Mouse (Mus musculus) adrenal gland, postnatal 25 days (tissue): ENCODE data around the gene Fabp6. TPM values are rescaled to one million over a fixed set of nuclear protein-coding genes. Genes with fewer than 3 reads are reported as not detected.

Experiments used
- DNase-seq: peaks from one replicate; pipeline ENCODE4 v3.0.0; 2021; ENCODE audit warnings: mixed read lengths
- total RNA-seq: library from RNA; stranded (reverse); gene quantifications from 2 replicates; pipeline ENCODE4 v1.2.3, GENCODE M21; 2021

The Fabp6 gene
- total RNA-seq, 1 experiment from 2014 or later = not detected

- no peak for DNase-seq
These were observed 54.7 kb downstream of the Fabp6 start for GRCm38 (mm10) chr11:43546678-43547077.

Other genes with a start within 250 kb of the Fabp6 start
- gene Pttg1, start 175.3 kb downstream of the Fabp6 start, total RNA-seq = 39.1 and 47.9 TPM in 2 replicates
- gene Slu7, start 167.8 kb downstream of the Fabp6 start, total RNA-seq = 41.8 and 48.1 TPM in 2 replicates
- gene C1qtnf2, start 127.3 kb downstream of the Fabp6 start, total RNA-seq = 4.2 and 6.7 TPM in 2 replicates
- 3.2 and 3.9 TPM in 2 replicates for gene Ccnjl, start 72.8 kb downstream of the Fabp6 start, total RNA-seq
- gene 4933415A04Rik, start 14.5 kb downstream of the Fabp6 start, total RNA-seq = 1.0 and 1.1 TPM in 2 replicates
- gene Pwwp2a, start 80.5 kb upstream of the Fabp6 start, total RNA-seq = 37.7 and 43.2 TPM in 2 replicates
- gene Ttc1, start 146.5 kb upstream of the Fabp6 start, total RNA-seq = 53.7 and 55.1 TPM in 2 replicates